Mouse (Mus musculus): ENCODE results near the gene Zbtb33.

Zbtb33 gene

DNA sequence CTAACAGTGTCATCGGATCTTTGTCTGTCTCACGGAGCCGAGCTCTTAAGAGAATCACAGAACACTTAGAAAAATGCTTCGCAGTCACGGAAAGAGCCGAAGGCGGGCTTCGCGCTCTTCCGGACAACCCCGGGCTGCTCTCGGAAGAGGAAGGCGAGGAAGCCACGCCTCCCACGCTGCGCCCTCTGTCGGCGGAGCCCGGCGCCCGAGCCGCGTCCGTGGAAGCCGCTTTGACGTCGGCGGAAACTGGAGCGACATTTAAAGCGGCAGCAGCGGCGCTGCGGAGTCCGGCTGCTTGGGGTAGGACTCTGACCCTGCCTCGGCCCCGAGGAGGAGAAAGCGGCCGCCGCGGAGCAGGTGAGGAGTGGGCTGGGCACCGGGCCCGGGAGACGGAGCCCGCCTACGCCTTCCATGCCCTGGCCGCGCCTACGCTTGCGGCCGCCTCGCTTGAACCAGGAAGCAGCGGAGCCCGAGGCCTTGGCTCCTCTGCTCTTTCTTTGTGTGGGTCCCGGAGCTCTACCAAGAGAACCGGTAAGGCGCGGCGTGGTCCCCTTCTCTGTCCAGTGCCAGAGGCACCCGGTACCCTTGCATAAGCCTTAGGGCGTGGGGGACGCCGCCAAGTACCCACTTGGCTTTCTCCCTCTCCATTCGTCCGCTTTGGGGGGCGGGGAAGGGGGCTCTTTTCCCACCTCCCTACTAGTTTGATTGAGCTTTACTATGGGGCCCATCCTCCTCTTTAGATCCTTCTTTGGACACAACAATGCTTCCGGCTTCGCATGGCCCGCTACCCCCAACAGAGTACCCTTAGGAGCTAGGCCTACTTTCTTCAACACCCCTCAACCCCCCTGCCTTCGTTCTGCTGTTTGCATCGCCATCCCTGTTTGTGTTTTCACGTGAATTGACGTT is at the start of gene Zbtb33:
TSS of gene Zbtb33 (plus strand) at position 242 of the 906 bp plus-strand sequence.
- DNase-seq (ENCODE audit: low read depth): peak; percentile 93

DNA sequence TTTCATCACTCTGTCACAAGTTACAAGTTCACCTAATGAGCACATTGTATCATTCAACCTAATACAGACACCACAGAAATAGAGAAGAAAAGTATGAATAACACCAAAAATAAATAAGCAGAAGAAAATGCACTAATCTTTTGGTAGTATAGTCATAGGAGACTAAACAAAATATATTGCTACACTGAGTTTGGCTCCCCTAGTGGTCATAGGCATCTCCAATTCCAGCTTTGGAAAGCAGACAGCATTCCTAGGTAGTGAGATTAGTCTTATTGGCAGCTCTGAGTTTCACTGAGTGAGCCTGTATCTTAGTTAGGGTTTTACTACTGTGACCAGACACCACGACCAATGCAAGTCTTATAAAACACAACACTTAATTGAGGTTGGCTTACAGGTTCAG is 30.5 kb upstream of the Zbtb33 start:
- DNase-seq (ENCODE audit: low read depth): peak; percentile 48

DNA sequence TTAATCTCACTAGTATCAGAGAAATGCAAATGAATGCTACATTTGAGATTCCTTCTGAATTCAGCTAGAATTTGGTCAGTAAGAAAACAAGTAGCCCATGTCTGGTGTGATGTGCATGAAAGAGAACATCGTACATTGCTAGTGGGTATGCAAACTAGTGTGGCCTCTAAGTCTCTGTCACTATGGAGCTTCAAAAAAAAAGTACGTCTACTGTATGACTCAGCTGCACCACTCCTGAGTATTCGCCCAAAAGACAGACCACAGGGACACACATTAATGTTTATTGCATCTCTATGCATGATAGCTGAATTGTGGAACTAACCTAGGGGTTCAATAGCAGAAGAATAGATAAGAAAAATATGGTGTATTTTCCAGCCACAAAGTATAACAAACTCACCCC is 24.3 kb upstream of the Zbtb33 start:
- no peak for DNase-seq (ENCODE audit: low read depth)

DNA sequence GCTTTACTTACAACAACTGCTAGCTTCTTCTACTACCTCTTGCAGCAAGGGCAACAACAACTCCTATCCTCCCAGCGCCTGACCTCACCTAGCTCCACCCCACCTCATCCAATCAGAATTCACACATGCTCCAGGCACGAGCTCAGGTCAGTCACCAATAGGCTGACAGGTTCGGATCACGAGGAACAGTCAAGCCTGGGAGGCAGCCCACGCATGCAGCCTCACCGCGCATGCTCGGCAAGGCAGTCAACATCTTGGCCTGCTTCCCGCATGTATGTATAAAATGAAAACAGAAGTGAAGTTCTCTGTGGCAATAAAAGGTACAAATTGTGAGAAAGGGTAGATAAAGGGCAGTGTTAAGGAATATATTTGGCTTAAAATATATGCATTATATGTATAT is 23.5 kb upstream of the Zbtb33 start:
- no peak for DNase-seq (ENCODE audit: low read depth)

DNA sequence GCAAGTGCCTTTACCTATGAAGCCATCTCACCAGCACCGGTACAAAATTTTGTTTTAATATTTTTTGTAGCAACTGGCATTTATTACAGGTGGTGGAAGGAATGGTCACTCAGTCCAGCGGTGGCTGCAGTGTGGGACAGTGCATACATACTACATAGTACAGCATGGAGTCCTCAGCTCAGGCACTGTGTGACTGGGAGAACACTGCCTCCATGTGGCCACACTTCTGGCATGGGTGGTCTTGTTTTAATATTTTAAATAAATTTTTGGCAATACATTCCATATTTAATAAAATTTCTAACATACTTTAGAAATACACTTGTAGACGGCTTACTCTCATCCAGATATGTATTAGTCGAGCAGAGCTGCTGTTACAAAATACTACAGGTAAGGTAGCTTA is 23.0 kb upstream of the Zbtb33 start:
- DNase-seq (ENCODE audit: low read depth): no peak

DNA sequence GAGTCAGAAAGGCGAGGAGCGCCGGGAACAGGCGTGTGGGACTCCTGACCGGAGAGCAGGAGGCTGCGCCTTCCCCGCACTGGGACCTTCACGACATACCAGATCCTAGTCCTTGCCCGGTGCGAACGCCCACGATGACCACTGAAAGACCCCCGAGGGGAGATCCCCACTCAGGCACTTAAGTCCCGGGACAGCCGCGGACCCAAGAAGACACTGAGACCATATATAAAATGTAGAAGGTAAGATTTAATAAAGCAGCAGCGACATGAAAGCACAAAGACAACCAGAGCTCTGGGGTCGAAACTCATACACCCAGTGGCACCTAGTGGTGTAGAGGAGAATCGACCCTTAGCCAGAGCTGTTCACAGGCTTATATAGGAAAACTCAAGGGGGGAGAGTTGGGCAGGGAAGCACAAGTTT is 9.7 kb upstream of the Zbtb33 start:
- DNase-seq (ENCODE audit: low read depth): peak; percentile 80

DNA sequence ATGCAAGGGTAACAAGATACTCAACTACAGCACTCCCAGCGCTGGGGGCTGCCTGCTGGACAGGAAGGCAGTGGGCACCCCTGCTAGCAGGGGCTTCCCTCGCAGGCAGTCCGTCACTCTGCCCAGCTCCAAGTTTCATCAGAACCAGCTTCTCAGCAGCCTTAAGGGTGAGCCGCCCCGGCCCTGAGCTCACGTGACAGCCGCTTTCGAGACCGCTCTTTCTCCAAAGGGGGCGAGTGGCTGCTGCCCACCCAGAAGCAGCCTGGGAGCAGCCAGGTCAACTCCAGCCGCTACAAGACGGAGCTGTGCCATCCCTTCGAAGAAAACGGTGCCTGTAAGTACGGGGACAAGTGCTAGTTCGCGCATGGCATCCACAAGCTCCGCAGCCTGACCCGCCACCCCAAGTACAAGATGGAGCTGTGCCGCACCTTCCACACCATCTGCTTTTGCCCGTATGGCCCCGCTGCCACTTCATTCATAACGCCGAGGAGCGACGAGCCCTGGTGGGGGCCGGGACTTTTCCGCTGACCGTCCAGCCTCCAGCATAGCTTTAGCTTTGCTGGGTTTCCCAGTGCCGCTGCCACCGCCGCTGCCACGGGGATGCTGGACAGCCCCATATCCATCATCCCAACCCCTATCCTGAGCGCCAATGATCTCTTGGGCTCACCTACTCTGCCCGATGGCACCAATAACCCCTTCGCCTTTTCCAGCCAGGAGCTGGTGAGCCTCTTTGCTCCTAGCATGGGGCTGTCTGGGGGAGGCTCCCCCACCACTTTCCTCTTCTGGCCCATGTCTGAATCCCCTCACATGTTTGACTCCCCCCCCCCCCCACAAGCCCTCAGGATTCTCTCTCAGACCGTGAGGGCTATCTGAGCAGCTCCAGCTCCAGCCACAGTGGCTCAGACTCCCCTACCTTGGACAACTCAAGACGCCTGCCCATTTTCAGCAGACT is 8.7 kb upstream of the Zbtb33 start:
- no peak for DNase-seq (ENCODE audit: low read depth)

DNA sequence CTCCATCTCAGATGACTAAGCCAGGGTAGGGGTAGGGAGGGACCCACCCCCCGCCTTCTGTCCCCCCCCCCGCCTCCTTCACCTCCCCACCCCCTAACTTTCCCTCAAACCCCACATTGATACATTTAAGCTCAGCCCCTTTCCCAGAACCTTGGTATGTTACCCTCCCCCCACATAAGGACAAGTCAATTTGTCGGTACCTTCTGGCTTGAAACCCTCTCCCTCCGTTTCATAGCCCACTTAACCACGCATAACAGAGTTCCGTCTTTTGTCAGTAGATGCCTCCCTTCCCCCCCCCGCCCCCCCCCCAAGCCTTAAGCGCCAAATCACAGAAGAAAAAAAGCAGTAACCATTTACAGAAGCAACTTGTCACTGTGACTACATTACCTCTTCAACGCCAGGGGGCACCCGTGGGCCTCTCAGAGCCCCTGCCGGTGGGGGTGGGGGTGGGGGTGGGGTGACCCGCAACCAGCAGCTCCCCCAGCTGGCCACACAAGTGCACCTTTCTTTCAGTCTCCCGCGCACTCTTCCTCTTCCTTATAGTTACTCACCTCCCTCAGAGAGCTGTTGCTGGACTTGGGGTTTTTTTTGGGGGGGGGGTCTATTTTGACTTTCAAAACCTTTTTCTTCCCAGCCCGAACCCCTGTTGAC is 7.9 kb upstream of the Zbtb33 start:
- DNase-seq (ENCODE audit: low read depth): peak; percentile 76

DNA sequence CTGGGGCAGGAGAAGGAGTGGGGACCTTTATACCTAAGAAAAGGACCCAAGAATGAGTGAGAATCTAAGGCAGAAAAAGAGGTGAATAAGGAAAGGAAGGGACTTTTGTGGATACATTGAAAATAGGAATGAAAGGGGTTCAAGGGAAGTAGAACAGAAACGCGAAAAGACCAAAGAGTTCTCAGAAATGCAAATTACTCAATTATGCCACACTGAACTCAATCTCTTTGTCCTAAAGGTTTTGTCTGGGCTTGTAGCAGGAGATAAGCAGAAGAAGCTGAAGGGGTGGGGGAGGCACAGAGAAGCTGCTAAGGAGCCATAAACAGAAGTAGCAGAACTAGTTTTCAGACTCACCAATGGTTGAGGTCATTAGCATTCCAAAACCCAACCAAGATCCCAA is 4.1 kb upstream of the Zbtb33 start:
- no peak for DNase-seq (ENCODE audit: low read depth)

DNA sequence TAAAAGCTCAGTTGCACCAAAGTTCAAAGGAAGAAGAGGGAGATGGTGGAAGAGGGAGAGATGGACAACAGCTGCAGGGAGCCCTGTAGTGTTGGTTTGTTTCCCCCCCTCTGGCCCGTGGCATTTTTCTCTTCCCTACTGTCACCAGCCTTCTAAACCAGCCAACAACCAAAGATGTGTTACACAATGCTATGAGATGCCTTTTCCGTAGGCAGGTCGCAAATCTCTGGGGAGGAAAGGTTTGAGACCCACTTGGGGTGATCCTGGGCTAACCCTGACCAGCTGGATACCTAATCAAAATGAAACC is 818 bp downstream of the Zbtb33 start:
- peak; percentile 12 for DNase-seq (ENCODE audit: low read depth)

DNA sequence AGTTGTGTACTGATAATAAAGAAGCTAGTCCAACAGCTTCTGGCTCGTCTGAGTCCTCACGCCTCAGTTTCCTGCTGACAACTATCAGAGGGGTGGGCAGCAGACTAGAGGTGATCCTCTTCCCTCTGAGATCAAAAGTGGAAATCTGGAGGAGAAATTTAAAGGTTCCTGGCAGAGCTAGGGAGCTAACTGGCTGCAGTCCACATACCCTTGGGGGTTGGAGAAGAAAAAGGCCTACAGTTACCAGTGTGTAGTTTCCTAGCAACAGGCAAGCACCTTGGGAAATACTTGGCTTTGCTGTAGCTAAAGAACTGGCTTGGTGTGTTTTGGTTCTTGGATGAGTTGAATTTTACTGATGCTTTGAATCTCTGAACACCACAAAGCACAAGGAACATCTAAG is 12.2 kb downstream of the Zbtb33 start:
- DNase-seq (ENCODE audit: low read depth): peak; percentile 58

DNA sequence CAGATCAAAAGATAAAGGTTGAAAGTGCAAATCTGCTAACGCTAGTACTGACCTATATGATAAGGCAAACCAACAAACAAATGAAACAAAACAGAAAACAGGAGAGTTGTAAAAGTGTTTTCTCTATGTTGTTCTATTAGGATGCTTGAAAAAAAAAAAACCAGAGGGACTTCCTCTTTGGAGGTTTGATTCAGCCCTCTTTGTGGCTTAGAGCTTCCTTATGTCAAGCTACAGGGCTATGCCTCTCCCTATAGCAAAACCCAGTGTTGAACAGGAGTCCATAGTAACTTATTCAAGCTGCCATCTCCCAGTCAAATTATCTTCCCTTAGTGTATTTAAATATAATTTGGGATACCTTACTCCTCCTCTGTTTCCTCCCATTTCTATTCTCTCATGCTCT is 17.8 kb downstream of the Zbtb33 start:
- DNase-seq (ENCODE audit: low read depth): no peak

DNA sequence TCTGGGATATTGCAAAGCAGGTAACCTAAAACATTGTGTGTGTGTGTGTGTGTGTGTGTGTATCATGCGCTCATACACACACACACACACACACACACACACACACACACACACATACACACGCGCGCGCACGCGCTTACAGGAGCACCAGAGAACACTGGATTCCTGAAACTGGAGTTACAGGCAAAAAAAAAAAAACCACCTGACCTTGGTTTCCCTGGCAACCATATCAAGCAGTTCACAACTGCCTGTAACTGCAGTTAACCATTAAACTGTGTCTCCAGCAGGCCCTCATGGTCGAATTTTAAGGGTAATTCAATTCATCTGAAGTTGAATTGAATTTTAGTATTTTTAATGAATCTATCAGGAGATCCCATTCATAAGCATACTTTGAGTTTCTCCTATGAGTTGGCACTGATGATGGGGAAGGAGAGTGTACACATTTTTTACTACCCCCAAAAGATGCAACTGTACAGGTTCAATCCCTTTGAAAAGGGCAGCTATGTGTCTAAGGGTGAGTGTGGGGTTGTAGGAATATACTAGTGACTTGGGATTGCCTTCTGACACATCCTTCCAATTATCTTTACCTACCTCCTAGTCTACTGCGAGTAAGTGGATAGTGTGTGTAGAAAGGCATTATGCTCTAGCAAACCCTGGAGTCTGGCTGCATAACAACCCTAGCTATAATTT is 27.5 kb downstream of the Zbtb33 start:
- DNase-seq (ENCODE audit: low read depth): no peak

DNA sequence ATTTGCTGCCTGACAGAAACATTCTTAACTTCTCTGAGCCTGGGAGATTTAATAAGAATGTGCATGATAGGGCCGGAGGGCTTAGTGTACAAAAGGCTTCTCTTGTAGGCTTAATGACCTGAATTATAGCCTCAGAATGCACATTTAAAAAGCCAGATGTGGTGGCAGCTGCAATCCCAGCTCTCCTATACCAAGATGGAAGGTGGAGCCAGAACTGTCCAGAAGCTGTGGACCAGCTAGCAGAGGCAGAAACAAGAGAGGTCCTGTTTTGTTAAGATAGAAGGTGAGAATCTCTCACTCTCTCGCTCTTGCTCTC is 28.0 kb downstream of the Zbtb33 start:
- DNase-seq (ENCODE audit: low read depth): no peak

DNA sequence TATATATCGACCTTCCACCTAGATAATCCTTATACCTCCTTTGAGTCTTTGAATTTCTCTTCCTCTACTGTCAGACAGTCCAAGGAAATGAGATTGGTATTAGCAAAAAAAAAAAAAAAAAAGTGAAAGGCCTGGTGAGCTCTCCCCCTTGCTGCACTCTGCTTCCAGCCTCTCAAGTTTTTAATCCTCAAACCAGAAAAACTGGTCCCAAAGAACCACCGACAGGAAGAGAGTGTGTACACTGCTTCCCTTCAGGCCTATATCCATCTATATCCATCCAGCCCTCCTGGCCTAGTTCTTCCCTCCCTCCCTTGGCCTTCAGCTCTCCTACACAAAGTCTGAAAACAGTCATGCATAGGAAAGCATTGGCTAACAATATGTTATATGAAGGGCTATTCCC is 33.2 kb downstream of the Zbtb33 start:
- DNase-seq (ENCODE audit: low read depth): no peak

DNA sequence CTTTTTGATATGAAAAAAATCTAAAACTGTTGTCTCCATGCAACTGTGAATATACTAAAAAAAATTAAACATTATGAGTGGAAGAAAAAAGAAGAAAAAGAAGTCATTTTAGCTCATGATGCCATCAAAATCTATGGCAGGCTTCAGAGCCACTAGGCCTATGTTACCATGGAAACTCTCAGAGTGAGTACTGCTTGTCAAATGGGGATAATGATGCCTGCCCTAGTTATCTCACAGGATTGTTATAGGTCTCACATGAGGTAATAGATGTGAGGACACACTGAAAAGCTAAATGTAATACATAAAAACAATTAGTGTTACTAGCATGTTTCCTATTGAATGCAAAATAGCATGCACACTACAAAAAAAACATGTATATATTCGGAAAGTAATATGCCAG is 40.3 kb downstream of the Zbtb33 start:
- DNase-seq (ENCODE audit: low read depth): no peak

DNA sequence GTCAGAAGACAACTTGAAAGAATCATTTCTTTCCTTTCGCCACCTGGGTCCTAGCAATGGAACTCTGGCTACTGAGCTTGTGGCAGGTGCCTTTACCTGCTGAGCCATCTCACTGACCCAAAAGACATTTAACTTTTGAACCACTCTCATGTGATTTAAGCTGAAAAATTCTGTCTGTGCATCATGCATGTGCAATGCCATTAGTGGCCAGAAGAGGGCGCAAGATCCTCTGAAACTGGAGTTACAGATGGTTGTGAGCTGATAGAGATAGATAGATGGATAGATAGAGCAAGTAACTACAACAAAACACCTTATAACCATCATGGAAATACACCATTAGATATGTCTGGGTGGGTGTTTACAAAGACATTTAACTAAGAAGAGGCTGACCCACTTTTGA is 48.1 kb downstream of the Zbtb33 start:
- DNase-seq (ENCODE audit: low read depth): peak; percentile 51

Data from NIH3T3 (cell line).